Mouse (Mus musculus) lung, postnatal 36 days (tissue): ENCODE measurements at regions not wholly inside any gene's neighbourhood (a gene's known extent, or its start where the extent isn't known, plus 50 kb on each side); places are given as distances from the start of the nearest gene placed in this dataset.

Source experiments
- DNase-seq: peaks from one replicate; pipeline ENCODE4 v3.0.0; 2022; ENCODE audit warnings: mixed read lengths

DNA sequence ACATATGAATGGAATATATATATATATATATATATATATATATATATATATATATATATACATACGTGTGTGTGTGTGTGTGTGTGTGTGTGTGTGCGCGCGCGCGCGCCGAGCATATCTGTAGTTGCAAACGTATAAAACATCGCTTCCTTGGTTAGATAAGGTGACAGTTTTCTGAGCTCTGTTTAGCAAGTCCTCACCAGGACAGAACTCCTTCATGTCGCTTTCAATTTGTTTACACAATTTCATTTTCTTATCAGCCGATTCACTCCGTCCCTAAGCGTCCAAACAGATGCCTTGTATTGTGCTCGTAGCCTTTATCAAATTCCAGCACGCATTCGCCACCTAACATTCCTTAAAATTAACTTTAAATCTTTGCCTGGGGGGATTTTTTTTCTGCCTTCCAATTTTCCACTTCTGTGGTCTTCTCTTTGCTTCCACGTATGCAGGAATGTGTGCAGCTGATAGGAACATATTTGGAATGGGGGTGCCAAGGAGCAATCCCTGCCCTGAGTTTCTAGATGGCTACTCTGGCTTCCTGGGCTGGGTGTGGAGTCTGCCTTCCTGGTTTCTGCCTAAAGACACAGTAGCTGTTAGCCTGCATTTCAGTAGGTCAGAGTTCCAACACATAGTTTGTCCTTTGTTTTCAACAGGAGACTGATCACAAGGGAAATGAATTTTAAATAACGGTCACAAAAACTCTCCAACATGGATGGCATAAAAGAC is 575.7 kb downstream of the Robo2 start:
- no peak for DNase-seq

GRCm38 (mm10) chr16:73821387-73822338 is 590.0 kb downstream of the Robo2 start:
- no peak for DNase-seq

- DNase-seq, result no peak
Measured at GRCm38 (mm10) chr16:73804572-73804971, 607.1 kb downstream of the Robo2 start.

DNA sequence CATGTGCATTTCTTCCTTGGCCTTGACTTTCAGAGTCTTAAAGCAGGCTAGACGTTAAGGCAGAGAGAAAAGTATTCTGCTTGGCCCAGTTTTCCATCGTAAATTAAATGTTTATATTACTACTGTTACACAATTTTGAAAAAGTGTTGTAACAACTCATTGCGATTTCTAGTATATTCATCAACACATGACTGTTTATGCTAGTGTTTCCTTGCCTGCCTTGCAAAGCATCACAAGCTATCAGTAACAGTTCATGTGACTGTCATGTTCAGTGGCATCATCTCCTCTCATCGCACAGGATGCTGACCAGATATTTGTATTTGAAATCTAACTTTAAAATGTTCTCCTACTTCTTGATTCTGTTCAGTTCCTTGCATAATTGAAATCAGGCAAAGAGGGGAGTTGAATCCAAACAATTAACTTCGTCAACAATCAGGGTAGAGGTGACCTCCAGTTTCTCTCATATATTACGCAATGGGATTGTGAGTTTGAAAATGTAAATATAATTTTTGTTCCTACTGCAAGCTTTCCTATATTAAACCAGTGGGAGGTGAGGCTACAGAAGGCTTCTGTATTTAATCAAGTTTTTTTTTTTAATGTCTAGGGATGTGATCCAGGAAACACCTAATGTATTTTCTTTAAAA is 615.0 kb downstream of the Robo2 start:
- DNase-seq, result peak; percentile 2

- DNase-seq, result no peak
Measured at GRCm38 (mm10) chr16:73785074-73785438, 626.6 kb downstream of the Robo2 start.

GRCm38 (mm10) chr16:73784296-73785073 is 627.1 kb downstream of the Robo2 start:
- DNase-seq, result no peak

DNA sequence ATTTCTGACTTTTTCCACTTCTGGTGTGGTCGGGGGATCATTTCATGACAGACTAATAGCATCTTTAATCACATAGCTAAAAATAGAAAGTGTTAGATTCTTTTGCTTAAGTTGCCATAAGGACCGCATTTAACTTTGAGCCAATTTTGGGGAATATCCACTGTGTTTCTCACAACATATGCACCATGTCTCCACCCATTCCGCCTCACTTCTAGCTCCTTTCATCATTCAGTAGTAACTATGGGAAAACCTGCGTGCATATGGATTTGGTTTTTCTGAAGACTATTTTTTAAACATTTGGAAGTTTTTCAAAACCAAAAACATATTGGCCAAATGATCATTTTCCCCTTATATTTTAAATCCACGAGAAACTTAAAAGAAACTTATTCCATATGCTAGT is 639.2 kb downstream of the Robo2 start:
- DNase-seq, result no peak

DNA sequence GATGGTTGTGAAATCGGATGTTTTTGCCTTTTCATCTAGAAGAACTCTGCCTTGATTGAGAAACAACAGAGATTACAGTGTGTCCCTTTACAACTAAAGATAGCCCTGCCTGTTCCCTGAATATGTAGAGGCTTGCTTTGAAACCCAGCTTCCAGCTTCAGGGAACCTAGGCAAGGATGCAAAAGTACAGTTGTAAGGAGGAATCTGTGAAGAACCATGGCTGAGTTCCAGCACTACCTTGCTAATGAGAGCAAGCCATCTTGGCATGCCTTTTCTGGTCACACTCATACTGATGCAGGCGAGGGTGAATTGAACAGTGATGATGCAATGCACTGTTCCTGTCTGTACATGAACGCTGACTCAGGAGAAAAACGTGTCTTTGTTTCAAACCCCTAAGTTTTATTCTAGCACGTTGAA is 641.2 kb downstream of the Robo2 start:
- peak; percentile 27 for DNase-seq

DNA sequence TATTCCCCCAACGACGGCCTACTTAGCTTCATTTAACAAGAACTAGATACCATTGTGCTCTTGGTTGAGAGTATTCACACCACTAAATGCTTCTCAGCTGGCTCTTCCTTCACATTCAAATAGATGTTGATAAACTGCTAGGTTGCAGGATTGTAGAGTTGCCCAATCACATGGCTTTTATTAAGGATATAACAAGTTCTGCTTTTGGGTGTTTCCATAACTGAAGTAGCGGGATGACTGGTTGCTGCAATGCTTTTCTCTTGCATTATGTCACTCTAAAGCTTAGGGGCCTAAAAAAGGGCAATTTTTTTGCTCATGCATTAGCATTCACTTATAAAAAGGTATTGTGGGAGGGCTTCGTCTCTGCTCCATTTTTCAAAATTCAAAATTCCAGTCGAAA is 641.9 kb downstream of the Robo2 start:
- DNase-seq, result peak; percentile 23

DNA sequence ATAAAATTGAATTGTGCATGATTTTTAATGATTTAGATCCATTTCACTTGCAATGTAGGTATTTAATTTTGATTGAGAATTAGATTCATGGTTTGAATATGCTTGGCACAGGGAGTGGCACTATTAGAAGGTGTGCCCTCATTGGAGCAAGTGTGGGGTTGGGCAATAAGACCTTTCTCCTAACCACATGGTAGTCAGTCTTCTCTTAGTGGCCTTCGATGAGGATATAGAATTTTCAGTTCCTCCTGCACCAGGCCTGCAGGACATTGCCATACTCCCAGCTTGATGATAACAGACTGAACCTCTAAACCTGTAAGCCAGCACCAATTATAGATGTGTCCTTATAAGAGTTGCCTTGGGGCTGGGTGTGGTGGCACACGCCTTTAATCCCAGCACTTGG is 642.9 kb downstream of the Robo2 start:
- peak; percentile 7 for DNase-seq

- no peak for DNase-seq
Measured at GRCm38 (mm10) chr16:73765184-73765583, 646.4 kb downstream of the Robo2 start.

GRCm38 (mm10) chr16:73760921-73761320 is 650.7 kb downstream of the Robo2 start:
- DNase-seq, result no peak

DNA sequence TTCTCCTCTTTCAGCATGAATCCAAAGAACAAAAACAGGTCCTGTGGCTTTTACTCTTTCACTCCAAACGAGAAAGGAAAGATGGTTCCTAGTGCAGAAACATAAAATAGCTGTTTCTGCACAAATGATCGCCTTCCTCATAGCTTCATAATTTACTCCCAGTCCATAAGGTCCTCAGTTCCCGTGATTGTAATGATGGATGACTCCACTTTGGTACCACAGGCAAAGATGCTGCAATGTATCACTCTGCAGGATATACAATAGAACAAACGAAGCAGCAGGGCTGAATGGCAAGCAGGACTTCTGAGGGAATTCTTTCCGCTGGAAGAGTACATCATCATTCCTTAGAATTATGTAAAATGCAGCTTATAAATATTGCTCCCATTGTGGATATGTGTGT is 652.8 kb downstream of the Robo2 start:
- no peak for DNase-seq

- DNase-seq, result no peak
Measured at GRCm38 (mm10) chr16:73754302-73754701, 657.3 kb downstream of the Robo2 start.

DNA sequence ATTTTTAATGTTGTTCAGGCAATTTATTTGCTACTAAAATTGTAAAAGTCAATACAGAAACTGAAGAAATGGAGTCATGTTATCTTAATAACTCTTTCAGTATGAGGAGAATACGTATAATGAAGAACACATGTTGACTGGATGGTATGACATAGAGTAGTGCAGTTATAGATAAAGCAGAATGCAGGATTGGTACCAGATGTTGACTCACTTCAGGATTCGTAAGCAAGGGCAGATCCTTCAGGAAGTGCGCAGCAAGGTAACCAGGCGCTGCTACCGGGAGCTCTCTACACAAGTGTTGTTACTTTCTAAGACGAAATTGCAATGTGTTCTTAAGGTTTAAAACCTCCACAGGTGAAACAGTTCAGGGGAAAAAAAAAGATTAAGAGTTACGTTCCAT is 683.3 kb downstream of the Robo2 start:
- no peak for DNase-seq

GRCm38 (mm10) chr16:73719691-73720090 is 691.9 kb downstream of the Robo2 start:
- DNase-seq, result no peak

DNA sequence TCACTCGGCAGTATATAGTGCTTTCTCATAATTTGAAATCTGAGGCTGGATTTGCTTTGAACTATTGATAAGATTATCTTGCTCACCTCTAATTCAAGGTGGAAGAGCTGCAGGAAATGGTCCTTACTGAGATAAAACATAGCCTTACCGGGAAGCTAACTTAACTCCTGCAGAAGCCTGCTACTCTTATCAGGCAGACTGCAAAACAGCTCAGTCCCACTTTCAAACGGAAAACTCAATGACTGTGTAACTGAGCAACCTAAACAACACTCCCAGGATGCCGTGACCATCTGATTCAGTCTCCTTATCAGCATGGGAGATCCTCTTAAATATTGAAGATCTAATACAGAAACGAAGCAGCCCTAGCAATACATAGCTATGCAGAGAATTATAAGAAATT is 695.3 kb downstream of the Robo2 start:
- DNase-seq, result no peak

DNA sequence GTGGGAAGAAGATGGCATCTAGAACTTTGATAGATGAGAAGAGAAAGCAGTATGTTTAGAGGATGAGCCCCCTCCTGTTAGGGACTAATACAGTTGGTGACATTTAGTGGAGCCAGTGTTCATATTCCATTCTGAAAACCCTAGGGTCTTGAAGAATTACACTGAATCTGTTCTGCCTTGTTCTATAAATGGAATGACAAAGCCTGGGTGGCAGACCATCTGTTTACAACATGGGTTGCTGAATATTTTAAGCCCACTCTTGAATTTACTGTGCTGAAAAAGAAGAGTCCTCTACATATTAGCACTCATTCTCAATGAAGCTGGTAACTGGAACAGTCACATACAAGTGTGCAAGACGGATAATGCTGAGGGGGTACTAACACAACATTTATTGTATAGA is 704.6 kb downstream of the Robo2 start:
- no peak for DNase-seq

DNA sequence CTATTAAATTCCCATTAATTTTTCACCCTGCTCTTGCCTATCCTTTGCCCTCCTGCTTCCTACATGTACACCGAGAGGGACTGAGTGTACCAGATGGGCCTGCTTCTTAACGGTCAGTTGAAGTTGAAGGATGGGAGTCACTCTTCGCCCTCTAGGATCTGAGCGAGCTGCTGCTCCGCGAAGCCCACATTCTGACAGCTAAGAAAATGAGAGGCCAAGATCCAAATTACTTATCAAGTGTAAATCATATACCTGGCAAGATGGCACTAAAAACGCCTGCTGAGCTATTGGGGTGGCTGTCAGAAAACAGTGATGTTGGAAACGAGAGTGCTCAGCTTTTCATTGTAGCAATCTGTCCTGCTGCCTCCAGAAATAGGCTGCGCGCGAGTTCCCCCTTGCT is 722.4 kb downstream of the Robo2 start:
- DNase-seq, result no peak

- no peak for DNase-seq
Measured at GRCm38 (mm10) chr16:73679804-73680203, 731.8 kb downstream of the Robo2 start.

GRCm38 (mm10) chr16:73670516-73670915 is 741.1 kb downstream of the Robo2 start:
- DNase-seq, result no peak

GRCm38 (mm10) chr16:73652976-73653690 is 758.5 kb downstream of the Robo2 start:
- DNase-seq, result peak; percentile 21
